Mouse (Mus musculus): ENCODE measurements at regions not wholly inside any gene's neighbourhood (a gene's known extent, or its start where the extent isn't known, plus 50 kb on each side); places are given as distances from the start of the nearest gene placed in this dataset.

GRCm38 (mm10) chr10:38147421-38147820, 674.2 kb downstream of the Rfpl4b start:
- DNase-seq (ENCODE audit: low spot score in 2 of 2), result no peak

- no peak for DNase-seq (ENCODE audit: low spot score in 2 of 2)
Measured at GRCm38 (mm10) chr10:38139196-38139595, 682.4 kb downstream of the Rfpl4b start.

DNA sequence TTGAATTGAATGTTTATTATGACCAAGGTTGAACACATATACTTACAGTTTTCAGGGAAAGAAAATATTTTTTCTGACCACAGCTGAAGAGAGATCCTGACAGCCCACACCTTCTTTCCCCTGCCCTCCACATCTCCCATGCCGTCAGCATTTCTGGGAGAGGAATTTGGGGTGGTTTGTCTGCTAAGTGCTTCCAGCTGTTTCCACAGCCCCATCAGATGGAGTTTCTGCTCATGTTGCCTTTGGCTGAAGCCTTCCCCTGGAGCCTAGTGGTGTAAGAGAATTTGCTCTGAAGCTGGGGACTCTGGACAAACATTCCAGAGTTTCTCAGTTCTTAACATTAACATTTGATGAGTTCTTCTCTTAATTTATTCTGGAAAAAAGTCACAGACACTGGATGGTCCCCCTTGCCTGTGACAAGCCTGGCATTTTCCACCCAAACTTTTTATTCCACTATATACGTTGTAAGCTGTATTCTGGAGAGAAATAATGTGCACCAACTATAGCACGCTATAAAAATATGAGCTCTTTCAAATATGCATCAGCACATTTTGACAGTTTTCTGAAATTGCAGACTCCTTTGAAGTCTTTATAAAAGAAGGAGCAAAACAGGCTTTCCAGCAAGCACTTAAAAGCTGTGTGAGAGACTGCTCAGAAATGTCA, 699.5 kb downstream of the Rfpl4b start:
- DNase-seq (ENCODE audit: low spot score in 2 of 2), result no peak

- DNase-seq (ENCODE audit: low spot score in 2 of 2), result no peak
Measured at GRCm38 (mm10) chr10:38118601-38119000, 703.0 kb downstream of the Rfpl4b start.

DNA sequence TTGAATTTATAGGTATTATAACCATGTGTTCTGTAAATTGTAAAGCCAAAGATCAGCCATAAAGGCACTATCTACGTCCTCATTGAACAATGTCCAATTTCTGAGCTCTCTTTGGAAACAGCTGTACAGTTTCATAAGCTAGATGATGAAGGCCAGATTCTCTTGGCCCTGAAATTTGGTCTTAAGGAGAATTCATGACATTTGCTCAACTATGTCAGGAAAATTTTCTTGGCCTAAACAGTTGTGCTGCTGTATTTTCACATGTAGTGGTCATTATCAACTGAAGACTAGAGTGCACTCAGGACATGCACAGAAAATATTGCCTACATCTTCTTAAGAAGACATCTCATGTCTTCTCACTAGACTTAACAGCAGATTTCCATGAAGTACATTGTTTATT, 705.1 kb downstream of the Rfpl4b start:
- no peak for DNase-seq (ENCODE audit: low spot score in 2 of 2)

DNA sequence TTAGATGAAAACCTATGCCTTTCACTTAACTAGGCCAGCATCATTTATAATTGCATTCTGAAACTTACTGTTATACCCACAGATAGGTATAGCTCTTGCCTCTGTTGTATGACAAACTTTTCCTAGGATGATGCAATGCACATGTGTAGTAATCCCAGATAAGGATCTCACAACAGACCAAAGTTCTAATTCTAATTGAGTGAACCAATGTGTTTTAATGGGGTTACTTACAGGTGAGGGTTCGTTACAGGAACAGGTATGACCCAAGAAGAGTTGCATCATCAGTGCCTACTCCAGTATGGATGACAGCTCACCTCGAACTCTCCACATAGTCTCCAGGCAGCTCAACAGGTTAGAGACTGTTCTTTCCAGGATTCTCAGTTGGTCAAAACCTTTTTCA, 707.4 kb downstream of the Rfpl4b start:
- DNase-seq (ENCODE audit: low spot score in 2 of 2), result no peak

DNA sequence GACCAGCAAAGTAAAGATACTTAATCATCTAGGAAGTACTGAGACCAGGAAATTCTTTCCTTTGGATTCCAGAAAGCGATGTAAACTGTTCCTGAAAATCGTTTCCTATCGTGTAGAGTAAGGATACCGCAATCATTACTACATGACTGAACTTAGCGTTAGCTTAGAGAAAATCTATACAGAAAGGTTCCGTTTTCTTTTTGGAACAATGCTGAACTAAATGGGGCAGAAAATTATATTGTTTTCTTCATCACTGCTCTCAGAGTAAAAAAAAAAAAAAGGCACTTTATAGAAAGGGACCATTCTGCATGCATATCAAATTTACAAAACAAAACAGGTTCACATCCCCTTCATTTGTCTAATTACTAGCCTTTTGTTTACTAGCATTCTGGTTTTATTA, 713.0 kb downstream of the Rfpl4b start:
- DNase-seq (ENCODE audit: low spot score in 2 of 2), result no peak

DNA sequence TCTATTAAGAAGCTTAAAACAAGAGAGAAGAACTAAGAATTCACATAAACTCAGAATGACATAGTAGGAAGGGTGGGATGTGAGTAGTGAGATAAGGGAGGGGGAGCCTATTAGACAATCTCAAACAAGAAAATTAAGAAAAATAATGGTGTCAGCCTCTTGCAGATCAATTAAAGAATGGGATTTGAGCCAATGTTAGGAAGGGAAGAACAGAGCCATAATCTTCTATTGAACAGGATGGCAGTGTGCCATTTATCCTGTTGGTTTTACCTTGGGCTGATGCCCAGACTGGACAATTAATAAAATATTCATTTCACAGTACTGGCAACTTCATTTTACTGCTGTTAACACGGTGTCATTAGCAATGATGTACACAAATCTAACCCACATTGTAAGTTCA, 718.0 kb downstream of the Rfpl4b start:
- DNase-seq (ENCODE audit: low spot score in 2 of 2), result no peak

- no peak for DNase-seq (ENCODE audit: low spot score in 2 of 2)
Measured at GRCm38 (mm10) chr10:38078521-38078920, 743.1 kb downstream of the Rfpl4b start.

- no peak for DNase-seq (ENCODE audit: low spot score in 2 of 2)
Measured at GRCm38 (mm10) chr10:38072394-38072793, 749.2 kb downstream of the Rfpl4b start.

DNA sequence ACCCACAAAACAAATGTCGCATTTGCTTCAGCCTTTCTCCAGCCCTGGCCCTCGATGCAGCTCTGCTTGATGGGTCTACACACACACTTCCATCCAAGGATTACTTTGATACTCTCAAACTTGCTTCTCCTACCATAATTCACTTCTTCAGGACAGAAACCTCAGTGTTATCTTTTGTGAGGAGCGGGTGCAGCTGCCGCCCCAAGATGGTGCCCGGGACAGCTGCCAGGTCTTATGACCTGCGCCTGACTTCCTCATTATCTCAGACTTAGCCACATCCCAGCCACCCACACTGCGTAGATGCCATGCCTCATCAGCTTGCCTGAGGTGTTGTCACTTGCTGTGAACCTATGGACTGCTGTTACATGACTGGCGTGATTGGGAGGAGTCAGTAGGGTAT, 762.5 kb downstream of the Rfpl4b start:
- no peak for DNase-seq (ENCODE audit: low spot score in 2 of 2)

DNA sequence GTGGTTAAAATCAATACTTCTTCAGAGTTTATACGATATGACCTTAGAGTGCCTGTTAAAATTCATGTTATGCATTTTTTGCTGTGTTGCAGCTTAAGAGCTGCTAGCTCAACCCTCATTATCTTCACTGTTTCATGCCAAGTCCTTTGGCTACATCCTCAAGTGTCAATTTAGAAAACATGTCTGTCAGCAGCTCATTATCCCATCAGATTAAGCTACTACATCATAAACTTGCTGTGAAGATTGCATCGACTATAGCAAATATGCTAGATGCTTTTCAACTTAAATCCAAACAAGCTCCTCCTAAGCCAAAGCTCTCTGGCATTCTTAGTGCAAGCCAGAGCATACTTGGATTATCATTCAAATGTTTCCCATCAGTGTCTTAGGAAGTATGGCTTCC, 811.1 kb downstream of the Rfpl4b start:
- DNase-seq (ENCODE audit: low spot score in 2 of 2), result no peak

DNA sequence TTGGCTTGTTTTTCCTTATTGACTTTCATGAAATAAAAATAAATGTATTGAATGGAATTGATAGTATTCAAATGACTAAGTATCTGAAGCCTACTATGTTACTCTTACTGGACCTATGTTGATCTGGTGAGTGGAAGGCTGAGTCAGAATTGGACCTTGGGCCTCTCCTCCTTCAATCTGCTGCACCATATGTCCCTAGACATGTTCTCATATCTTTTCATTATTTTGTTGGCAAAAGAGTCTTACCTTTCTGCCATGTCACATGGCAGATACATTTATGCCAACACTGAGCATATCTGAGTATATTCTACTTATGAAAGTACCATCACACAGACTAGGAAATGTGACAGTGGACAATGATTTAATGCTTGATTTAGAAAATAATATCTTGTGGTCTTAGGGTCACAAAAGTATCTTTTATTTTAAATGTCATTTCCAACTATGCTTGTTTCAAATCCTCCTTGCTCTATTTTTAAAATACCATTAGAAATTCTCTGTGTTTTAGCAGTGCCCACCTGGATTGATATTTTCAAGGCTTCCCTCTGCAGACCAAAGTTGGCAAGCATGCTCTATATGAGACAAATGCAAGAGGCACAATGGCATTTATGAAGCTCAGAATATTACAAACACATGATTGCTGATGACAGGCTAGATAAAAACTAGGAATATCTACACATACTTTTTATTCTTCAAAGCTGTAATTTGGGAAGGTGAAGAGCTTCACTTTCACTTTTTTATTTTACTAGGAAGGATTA, 825.7 kb downstream of the Rfpl4b start:
- DNase-seq (ENCODE audit: low spot score in 2 of 2), result no peak

DNA sequence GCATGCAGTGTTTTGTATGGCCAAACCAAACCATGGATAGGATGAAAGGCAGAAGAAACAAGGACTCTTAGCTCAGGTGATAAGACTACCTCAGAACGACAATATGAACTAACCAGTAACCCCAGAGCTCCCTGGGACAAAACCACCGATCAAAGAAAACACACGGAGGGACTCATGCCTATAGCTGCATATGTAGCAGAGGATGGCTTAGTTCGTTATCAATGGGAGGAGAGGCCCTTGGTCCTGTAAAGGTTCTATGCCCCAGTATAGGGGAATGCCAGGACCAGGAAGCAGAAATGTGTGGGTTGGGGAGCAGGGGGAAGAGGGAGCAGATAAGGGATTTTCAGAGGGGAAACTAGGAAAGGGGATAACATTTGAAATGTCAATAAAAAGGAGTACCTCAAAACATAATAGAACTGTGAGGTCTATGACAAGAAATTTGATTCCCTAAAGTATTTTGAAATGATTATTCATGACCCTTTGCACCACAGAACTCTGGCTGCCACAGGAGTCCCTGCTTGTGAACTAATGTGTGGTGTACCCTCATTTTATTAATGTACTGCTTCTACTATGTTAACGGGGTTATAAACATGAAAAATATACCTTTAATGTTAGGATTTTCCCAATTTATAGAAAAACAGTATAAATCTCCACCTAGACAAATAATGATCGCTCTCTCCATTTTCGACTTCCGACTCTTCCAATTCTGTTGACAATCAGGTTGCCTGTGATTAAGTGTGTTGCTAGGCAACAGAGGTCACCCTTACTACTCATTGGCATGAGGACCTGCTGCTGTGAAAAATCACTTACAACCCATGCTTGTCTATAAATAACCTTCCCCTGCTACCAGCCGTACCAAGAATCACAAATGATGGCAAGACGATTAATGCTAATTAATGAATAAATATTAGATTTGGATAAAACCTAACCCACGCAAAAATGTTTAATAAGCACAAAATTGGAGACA, 833.0 kb downstream of the Rfpl4b start:
- DNase-seq (ENCODE audit: low spot score in 2 of 2), result no peak

DNA sequence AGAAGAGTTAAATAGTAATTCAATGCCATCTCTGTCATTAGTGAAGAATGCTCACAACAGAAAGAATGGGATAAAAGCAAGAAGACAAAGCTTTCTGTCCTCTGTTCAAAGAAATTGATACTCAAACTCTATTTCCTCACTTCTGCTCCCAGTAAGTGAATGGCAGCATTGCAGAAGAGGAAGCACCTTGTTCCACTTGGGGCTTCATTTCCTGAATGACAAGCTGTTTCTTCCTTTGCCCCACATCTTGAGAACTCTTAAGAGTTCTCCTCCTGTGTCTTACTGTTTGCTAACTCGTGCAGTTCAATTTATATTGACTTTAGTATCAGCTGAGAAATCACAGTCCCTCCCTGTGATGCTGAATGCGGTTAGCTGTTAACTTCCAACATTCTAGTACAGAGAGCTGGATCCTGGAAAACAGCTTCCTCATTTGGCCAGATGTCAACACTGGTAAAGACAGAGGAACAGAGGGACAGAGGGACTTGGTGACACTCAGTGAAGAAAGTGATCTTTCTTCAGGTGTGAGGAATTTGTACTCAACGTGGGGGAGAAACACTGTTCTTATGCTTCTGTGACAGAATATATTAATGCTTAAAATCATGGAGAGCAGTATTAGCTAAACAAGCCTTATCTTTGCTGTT, 840.3 kb upstream of the Marcks start:
- no peak for DNase-seq (ENCODE audit: low spot score in 2 of 2)

- DNase-seq (ENCODE audit: low spot score in 2 of 2), result no peak
Measured at GRCm38 (mm10) chr10:37960051-37960450, 821.3 kb upstream of the Marcks start.

DNA sequence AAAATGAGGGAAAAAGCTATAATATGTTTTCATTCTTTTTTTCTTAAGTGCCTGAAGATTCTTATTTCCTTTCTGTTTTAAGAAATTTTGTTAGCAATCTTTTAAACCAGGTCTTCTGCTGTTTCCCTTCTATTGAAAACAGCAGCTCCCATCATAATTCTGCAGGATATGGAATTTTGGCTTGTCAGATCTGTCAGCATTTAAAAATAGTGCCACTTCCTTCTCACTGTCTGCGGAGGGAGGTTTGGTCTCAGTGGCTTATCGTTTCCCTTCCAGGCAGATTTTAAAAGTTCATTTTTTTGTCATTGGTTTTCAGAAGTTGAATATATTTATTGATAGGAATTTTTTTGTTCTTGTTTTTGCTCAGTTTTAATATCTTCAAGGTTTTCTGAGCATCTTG, 776.1 kb upstream of the Marcks start:
- DNase-seq (ENCODE audit: low spot score in 2 of 2), result no peak

DNA sequence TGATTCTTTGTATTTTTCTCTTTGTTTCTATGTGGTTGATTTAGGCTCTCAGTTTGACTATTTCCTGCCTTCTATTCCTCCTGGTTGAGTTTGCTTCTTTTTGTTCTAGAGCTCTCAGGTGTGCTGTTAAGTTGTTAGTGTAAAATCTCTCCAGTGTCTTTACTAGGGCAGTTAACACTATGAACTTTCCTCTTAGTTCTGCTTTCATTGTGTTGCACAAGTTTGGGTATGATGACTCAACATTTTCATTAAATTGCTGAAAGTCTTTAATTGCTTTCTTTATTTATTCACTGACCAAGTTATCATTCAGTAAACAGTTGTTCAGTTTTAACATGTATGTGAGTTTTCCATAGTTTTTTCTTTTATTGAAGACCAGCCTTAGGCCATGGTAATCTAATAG, 772.9 kb upstream of the Marcks start:
- DNase-seq (ENCODE audit: low spot score in 2 of 2), result no peak

GRCm38 (mm10) chr10:37908276-37908675, 769.6 kb upstream of the Marcks start:
- no peak for DNase-seq (ENCODE audit: low spot score in 2 of 2)

DNA sequence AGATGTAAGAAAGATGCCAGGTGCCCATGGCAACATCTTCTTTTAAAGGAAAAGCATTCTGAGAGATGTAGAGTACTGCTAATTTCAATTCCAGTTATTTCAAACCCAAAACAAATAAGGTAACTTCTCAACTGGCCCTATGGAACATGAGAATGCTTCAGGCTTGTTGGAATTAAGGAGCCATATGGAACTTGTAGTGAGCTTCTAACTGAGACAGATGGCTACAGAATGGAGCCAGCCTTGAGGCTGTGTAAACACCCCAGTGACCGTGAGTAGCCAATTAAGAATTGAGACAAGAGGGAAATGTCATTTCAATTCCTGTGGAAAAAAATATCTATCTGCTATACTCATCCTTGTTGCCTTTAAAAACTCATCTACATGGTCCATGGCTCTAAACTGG, 769.0 kb upstream of the Marcks start:
- no peak for DNase-seq (ENCODE audit: low spot score in 2 of 2)

DNA sequence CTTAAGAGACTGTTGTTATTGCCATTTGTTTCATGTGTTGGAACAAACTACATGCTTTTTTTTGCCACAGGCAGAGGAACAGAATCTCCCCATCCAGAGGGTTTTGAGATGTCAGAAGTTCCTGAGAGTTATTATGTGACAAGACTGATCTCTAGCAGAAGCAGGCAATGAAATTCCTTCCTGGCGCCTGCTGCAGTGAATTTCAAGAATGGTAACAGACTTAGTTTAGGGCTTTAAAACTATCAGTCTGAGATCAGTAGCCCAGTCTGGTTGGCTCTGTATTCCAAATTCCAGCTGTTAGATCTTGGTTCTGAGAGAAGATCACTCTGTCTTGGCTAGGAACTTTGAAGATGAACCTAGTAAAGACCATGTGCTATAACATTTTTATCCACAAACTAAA, 749.2 kb upstream of the Marcks start:
- peak in 1 of 2 experiments; percentile 23 for DNase-seq (ENCODE audit: low spot score in 2 of 2)

DNA sequence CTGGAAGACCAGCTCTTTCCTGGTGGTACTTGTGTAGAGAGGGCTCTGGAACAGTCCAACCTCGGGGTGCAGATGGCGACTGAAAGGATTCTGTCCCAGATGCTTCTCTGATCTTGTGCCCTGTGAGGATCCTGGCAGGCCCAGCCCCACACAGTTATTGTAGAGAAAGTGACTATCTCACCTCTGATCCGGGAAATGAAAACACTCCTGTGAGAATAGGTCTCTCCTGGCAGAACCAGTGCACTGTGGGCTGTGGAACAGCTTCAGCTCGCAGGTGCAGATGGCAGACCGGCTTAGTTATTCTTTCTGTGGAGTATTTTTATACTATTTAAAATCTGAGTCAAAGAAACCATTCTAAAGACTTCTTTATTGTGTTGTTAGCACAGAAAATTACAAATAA, 742.1 kb upstream of the Marcks start:
- DNase-seq (ENCODE audit: low spot score in 2 of 2), result no peak

All from urinary bladder, postnatal 4 days (tissue).